Mouse (Mus musculus): ENCODE results near the gene Bbs4.
A peak's percentile ranks its signal among the peaks of the same experiment; 100 is the strongest.

DNA sequence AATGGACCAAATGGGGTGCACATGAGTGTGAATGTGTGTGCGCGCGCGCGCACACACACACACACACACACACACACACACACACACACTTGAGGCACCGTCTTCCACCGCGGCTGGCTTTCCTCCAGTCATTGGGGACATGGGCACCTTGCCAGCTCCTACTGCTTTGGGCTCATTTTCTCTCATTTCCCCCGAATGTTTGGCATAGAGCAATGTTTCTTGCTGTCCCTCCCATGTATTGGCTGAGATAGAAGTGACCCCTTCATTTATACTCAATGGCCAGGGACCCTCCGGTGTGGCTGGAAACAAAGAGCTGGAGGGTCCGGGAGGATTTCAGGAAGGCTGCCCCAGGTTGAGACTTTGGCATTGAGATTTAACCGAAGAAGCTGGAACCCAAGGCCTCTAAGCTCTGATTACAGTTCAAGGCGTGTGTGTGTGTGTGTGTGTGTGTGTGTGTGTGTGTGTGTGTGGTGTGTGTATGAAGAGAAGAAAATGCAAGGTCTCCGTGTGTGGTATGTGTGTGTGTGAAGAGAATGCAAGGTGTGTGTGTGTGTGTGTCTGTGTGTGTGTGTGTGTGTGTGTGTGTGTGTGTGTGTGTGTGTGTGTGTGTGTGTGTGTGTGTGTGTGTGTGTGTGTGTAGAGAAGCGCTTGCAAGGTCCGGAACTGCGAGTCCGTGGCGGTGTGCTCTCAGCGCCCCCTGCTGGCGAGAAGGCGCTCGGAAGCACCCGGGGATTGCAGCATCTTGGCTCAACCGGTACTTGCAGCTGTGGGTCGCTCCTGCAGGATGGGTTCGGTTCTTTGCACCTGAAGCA is 71.2 kb downstream of the Bbs4 start:
- TF ChIP-seq CTCF (IDR thresholded peaks at IDR 0.05; ENCODE audit: borderline replicate concordance, insufficient read depth, low read depth, low read length) (peak; percentile 82), POLR2A (IDR thresholded peaks at IDR 0.05; ENCODE audit: borderline replicate concordance, insufficient read depth, low read length) (no peak)
